Mouse (Mus musculus): ENCODE data around the gene Fam167b.
"Not testable (repeated sequence)": the region's sequence is repeated elsewhere in the genome, so short reads cannot be mapped to it uniquely, and the experiment has no call there.

The Fam167b gene

GRCm38 (mm10) chr4:129557256-129557808, 21.0 kb downstream of the Fam167b start:
- DNase-seq, result no peak

- peak; percentile 90 for DNase-seq
These were observed 21.7 kb downstream of the Fam167b start for GRCm38 (mm10) chr4:129556532-129557223.

GRCm38 (mm10) chr4:129555862-129556531, 22.4 kb downstream of the Fam167b start:
- DNase-seq, result peak; percentile 36

GRCm38 (mm10) chr4:129555421-129555861, 22.9 kb downstream of the Fam167b start:
- peak; percentile 59 for DNase-seq

GRCm38 (mm10) chr4:129554512-129554911, 23.8 kb downstream of the Fam167b start:
- not testable (repeated sequence) for DNase-seq

GRCm38 (mm10) chr4:129550295-129550694, 28.1 kb downstream of the Fam167b start:
- DNase-seq, result no peak

GRCm38 (mm10) chr4:129549306-129549705, 29.0 kb downstream of the Fam167b start:
- DNase-seq, result peak; percentile 25

- DNase-seq, result not testable (repeated sequence)
These were observed 30.7 kb downstream of the Fam167b start for GRCm38 (mm10) chr4:129547631-129548030.

GRCm38 (mm10) chr4:129544106-129544505, 34.2 kb downstream of the Fam167b start:
- no peak for DNase-seq

- peak; percentile 96 for DNase-seq
These were observed 35.7 kb downstream of the Fam167b start, which contains the start of gene Hdac1 for GRCm38 (mm10) chr4:129542592-129543141. Gene Hdac1 (minus strand): TSS chr4:129542713.

- no peak for DNase-seq
These were observed 36.3 kb downstream of the Fam167b start for GRCm38 (mm10) chr4:129541868-129542591.

- DNase-seq, result no peak
These were observed 38.3 kb downstream of the Fam167b start for GRCm38 (mm10) chr4:129540012-129540411.

GRCm38 (mm10) chr4:129528901-129529300, 49.4 kb downstream of the Fam167b start:
- DNase-seq, result not testable (repeated sequence)
